Mouse (Mus musculus): ENCODE measurements at regions not wholly inside any gene's neighbourhood (a gene's known extent, or its start where the extent isn't known, plus 50 kb on each side); places are given as distances from the start of the nearest gene placed in this dataset.

DNA sequence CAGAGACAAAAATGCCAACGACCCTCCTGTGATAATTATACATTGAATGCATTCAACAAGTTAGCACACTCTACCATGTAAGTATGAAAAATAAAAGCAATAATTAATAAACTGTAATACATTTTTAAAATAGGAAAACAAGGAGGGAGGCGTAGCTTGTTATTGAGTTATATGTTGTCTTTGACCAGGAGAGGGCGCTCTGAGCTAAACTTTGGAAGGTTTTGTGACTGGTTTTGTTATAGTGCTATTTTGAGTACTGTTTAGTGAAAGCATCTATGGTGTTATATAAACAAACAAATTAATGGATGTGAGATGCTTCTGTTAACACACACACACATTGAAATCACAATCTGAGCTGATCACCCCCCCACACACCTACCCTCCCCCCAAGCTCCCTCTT, 166.6 kb upstream of the Adamts16 start:
- no peak for TF ChIP-seq CTCF (conservative IDR thresholded peaks at IDR 0.05; ENCODE audit: insufficient read depth, insufficient read length, low read depth, low read length)
- TF ChIP-seq POLR2A (IDR thresholded peaks at IDR 0.05; ENCODE audit: low read depth, low read length), result no peak
